Mouse (Mus musculus) megakaryocyte, embryonic 14.5 days (primary cell): ENCODE results near the gene Tgfbr3. TPM values are rescaled to one million over a fixed set of nuclear protein-coding genes. Genes with fewer than 3 reads are reported as not detected.

ENCODE experiments used
- H3K27me3 ChIP-seq: replicated peaks from 2 replicates; pipeline ENCODE3; 2012; ENCODE audit warnings: inconsistent platforms
- H3K36me3 ChIP-seq: replicated peaks from 2 replicates; pipeline ENCODE3; 2012; ENCODE audit warnings: low read length, inconsistent platforms, mixed read lengths
- H3K4me1 ChIP-seq: 2 replicates; pipeline ENCODE4 v1.6.1; 2012; ENCODE audit warnings: inconsistent platforms
- H3K4me3 ChIP-seq: replicated peaks from 2 replicates; pipeline ENCODE3; 2012; ENCODE audit warnings: moderate library complexity, mild to moderate bottlenecking, inconsistent platforms
- H3K9me3 ChIP-seq: 2 replicates; pipeline ENCODE4 v1.6.1; 2012; ENCODE audit warnings: inconsistent platforms
- FLI1 ChIP-seq: IDR thresholded peaks from 2 replicates; pipeline ENCODE4 v1.6.1; 2012; ENCODE audit warnings: low read length, inconsistent platforms, mixed read lengths
- GATA1 ChIP-seq: IDR thresholded peaks from 3 replicates; pipeline ENCODE4 v1.6.1; 2012; ENCODE audit warnings: mixed read lengths, low read length, inconsistent platforms, borderline replicate concordance
- polyA plus RNA-seq: library from polyadenylated mRNA; stranded (reverse); fragments of >175 nt; gene quantifications from 2 replicates; pipeline ENCODE4 v1.2.3, GENCODE M21; 2012; ENCODE audit warnings: low replicate concordance; ENCODE audit not compliant: insufficient read depth

Tgfbr3 gene
- polyA plus RNA-seq, 1 experiment: not detected

DNA sequence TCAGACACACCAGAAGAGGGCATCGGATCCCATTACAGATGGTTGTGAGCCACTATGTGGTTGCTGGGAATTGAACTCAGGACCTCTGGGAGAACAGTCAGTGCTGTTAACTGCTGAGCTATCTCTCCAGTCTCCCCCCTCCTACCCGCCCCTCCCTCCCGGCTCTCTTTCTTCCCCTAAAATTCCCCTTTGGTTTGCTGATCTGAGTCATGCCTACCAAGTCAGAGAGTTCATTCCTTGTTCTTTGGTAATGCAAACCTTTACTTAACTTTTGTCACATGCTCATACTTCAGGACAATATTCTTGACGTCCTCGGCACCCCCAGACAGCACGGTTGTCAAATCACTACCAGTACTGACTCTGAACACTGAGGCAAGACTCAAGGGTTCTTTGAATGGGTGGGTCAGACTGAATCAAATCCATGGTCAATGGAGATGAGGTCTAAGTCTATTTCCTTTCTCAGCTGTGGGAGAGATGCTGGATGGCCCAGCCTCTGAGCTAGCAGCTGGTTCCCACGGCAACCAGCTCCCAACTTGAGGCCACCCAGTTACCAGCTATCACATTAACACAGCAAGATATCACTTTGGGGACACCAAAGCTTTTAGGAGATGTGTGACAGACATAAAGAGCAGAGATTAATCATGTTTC lies 130.8 kb downstream of the Tgfbr3 start:
- H3K9me3 ChIP-seq: no peaks in the 10 kb centered on the region
- H3K4me1 ChIP-seq: no peaks in the 10 kb centered on the region
- H3K27me3 ChIP-seq: peaks cover 15% of the 10 kb centered on the region
- no peaks in the 10 kb centered on the region for H3K36me3 ChIP-seq
- no peak for TF ChIP-seq FLI1
- no peak for TF ChIP-seq GATA1
- no peak overlapping the region for H3K4me3 ChIP-seq

- Histone ChIP-seq H3K36me3 (no peaks in the 10 kb centered on the region), H3K27me3 (peaks cover 15% of the 10 kb centered on the region), H3K4me3 (no peak overlapping the region), H3K9me3 (no peaks in the 10 kb centered on the region), H3K4me1 (no peaks in the 10 kb centered on the region)
- TF ChIP-seq GATA1: no peak
- no peak for TF ChIP-seq FLI1
Observed at GRCm38 (mm10) chr5:107157384-107157783, 132.0 kb downstream of the Tgfbr3 start.

DNA sequence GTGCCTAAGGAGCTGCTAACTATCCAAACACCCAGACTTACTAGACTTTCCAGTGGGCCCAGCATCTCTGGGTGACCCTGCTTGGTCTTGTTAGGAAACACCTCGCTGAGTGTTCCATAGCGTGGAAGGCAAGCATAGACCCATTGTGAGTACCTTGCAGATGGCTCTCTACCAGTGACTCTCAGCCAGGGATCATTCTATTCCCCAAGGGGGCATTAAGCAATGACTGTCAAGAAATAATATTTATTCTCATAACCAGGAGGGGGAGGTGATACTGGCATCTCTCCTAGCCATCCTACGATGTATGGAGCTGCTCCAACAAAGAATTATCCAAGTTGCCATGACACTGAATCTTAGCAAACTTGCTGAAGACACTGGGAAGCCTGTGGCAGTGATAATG lies 133.3 kb downstream of the Tgfbr3 start:
- TF ChIP-seq FLI1: no peak
- TF ChIP-seq GATA1: no peak
- no peaks in the 10 kb centered on the region for H3K36me3 ChIP-seq
- no peaks in the 10 kb centered on the region for H3K4me1 ChIP-seq
- no peaks in the 10 kb centered on the region for H3K9me3 ChIP-seq
- H3K4me3 ChIP-seq: no peak overlapping the region
- H3K27me3 ChIP-seq: peaks cover 25% of the 10 kb centered on the region

DNA sequence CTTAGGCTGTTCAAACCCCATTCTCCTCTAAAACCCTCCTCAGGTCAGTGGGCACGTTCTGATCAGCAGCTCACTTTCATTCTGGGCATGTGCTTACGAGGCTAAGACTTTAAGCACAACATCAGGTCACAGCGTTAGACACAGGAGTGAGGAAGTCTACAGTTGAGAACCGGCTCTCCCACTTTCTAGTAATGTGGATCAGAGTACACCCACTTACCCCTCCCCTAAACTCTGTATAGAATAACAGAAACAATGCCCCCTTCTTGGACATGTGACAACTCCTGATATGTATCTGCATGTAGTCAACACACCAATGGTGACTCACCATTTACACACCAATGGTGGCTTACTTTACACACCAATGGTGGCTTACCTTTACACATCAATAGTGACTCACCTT lies 136.4 kb downstream of the Tgfbr3 start:
- peaks cover 25% of the 10 kb centered on the region for H3K27me3 ChIP-seq
- H3K36me3 ChIP-seq: no peaks in the 10 kb centered on the region
- H3K4me1 ChIP-seq: no peaks in the 10 kb centered on the region
- no peak for TF ChIP-seq FLI1
- no peak for TF ChIP-seq GATA1
- H3K9me3 ChIP-seq: no peaks in the 10 kb centered on the region
- H3K4me3 ChIP-seq: no peak overlapping the region

DNA sequence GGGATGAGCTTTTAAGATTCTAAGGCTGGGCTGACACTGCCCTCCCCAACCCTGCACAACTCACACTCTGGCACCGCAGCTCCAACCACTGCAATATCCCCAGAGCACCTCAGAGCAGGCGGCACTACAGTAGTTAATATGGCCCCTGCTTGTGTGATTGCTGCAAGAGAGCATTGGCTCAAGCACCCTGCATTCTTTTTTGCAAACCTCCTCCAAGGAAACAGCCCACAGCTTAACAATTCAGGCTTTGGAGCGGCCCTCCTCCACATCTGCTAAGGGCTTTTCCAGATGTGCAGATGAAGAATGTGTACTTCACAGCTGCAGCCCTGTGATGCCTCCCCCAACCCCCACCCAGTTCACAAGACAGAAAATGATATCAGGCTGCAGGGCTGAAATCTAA lies 138.1 kb downstream of the Tgfbr3 start:
- Histone ChIP-seq H3K27me3 (peaks cover 28% of the 10 kb centered on the region), H3K9me3 (no peaks in the 10 kb centered on the region), H3K4me3 (no peak overlapping the region), H3K36me3 (no peaks in the 10 kb centered on the region), H3K4me1 (no peaks in the 10 kb centered on the region)
- TF ChIP-seq GATA1: no peak
- TF ChIP-seq FLI1: no peak

GRCm38 (mm10) chr5:107150555-107151312 lies 138.7 kb downstream of the Tgfbr3 start:
- no peaks in the 10 kb centered on the region for H3K9me3 ChIP-seq
- H3K27me3 ChIP-seq: peaks cover 26% of the 10 kb centered on the region
- H3K36me3 ChIP-seq: no peaks in the 10 kb centered on the region
- TF ChIP-seq GATA1: no peak
- TF ChIP-seq FLI1: no peak
- H3K4me1 ChIP-seq: no peaks in the 10 kb centered on the region
- no peak overlapping the region for H3K4me3 ChIP-seq

- TF ChIP-seq GATA1: no peak
- no peak for TF ChIP-seq FLI1
- Histone ChIP-seq H3K36me3 (no peaks in the 10 kb centered on the region), H3K4me3 (no peak overlapping the region), H3K4me1 (no peaks in the 10 kb centered on the region), H3K9me3 (no peaks in the 10 kb centered on the region), H3K27me3 (peaks cover 40% of the 10 kb centered on the region)
Observed at GRCm38 (mm10) chr5:107147951-107148766, 141.3 kb downstream of the Tgfbr3 start.

GRCm38 (mm10) chr5:107147413-107147812 lies 142.0 kb downstream of the Tgfbr3 start:
- H3K36me3 ChIP-seq: no peaks in the 10 kb centered on the region
- H3K4me3 ChIP-seq: no peak overlapping the region
- H3K4me1 ChIP-seq: no peaks in the 10 kb centered on the region
- H3K27me3 ChIP-seq: peaks cover 40% of the 10 kb centered on the region
- no peaks in the 10 kb centered on the region for H3K9me3 ChIP-seq
- TF ChIP-seq FLI1 (no peak), GATA1 (no peak)

DNA sequence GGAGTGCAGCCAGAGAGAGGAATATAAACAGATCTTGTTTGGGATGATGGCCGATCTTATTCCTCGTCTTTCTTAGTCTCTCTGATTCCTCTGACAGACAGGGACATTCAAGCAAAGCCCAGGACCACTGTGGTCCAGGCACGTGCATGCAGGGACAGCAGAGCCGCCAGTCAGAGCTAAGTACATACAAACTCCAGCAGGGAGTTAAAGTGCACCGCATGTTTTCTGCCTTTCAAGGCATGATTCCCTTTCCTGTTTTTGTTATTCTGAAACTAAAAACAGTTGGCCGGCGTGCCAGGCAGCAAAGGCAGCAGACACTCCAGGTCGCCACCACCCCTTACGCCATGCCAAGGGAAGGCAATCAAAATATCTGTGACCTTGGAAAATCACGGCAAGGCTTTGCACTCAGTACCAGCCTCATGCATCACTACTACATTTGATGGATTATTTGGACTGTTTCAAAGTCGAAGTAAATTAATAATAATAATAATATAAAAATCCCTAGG lies 143.3 kb downstream of the Tgfbr3 start:
- Histone ChIP-seq H3K27me3 (peaks cover 36% of the 10 kb centered on the region), H3K36me3 (no peaks in the 10 kb centered on the region), H3K4me1 (no peaks in the 10 kb centered on the region), H3K4me3 (no peak overlapping the region), H3K9me3 (no peaks in the 10 kb centered on the region)
- TF ChIP-seq FLI1: no peak
- no peak for TF ChIP-seq GATA1

GRCm38 (mm10) chr5:107145125-107145524 lies 144.3 kb downstream of the Tgfbr3 start:
- no peak overlapping the region for H3K4me3 ChIP-seq
- TF ChIP-seq FLI1 (no peak), GATA1 (no peak)
- peaks cover 36% of the 10 kb centered on the region for H3K27me3 ChIP-seq
- no peaks in the 10 kb centered on the region for H3K9me3 ChIP-seq
- no peaks in the 10 kb centered on the region for H3K36me3 ChIP-seq
- H3K4me1 ChIP-seq: no peaks in the 10 kb centered on the region
